Mouse (Mus musculus): ENCODE measurements at regions not wholly inside any gene's neighbourhood (a gene's known extent, or its start where the extent isn't known, plus 50 kb on each side); places are given as distances from the start of the nearest gene placed in this dataset.

DNA sequence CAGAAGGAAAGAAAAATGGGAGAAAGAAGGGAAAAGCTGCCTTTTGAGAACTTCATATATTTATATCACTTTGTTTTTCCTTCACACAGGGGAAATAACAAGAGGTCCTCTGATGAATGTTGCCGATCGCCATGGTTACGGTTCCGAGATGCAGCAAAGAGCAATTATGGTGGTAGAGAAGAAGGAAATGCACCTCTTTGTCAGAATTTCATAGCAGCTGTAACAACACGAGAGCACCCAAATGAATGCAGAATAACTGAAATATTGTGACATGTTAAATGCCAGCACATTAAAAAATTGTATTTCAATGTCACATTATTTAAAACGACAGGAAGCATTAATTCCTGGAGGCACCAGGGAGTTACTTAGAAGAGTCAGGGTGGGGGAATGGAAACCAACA, 279.4 kb downstream of the Mctp2 start:
- no peak for DNase-seq (ENCODE audit: low spot score)

- no peak for DNase-seq (ENCODE audit: low spot score)
Measured at GRCm38 (mm10) chr7:72009115-72009514, 297.3 kb downstream of the Mctp2 start.

DNA sequence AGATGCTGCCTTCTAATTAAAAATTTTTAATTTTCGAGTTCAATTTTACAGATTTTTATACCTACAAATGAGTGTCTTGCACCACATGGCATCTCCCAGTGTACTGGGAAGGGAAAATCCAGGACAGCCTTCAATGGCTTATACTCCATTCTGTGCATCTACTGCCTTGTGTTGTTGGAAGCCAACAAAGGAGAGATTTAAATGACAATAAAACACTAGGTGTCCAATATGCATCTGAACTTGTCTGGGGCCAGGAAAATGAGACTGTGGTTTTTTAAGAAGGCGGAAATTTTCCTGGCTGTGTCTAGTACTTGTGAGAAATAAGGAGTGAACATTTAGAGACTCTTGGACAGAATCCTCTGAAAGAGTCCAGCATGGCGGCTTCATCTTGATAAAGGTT, 302.1 kb downstream of the Mctp2 start:
- no peak for DNase-seq (ENCODE audit: low spot score)

- DNase-seq (ENCODE audit: low spot score): no peak
Measured at GRCm38 (mm10) chr7:71992526-71992925, 313.9 kb downstream of the Mctp2 start.

DNA sequence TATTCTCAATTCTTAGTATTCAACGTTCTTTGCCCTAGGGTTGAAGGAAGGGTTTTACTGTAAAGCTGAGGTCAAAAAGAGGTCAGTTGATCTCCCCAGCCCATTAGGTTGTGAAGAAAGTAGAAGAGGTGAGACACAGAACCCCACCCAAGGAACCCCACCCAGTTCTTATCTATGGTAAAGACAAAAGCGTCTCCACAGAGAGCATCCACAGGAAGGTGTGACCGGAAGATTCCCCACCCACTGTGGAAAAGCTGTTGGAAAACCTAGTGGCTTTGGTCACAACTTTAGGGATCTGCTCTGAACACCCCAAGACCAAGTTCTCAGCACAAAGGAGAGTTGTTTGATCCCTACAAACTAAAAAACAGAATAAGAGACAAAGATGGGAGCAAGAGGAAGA, 314.6 kb downstream of the Mctp2 start:
- DNase-seq (ENCODE audit: low spot score): no peak

GRCm38 (mm10) chr7:71991206-71991605, 315.2 kb downstream of the Mctp2 start:
- DNase-seq (ENCODE audit: low spot score): peak; percentile 27

DNA sequence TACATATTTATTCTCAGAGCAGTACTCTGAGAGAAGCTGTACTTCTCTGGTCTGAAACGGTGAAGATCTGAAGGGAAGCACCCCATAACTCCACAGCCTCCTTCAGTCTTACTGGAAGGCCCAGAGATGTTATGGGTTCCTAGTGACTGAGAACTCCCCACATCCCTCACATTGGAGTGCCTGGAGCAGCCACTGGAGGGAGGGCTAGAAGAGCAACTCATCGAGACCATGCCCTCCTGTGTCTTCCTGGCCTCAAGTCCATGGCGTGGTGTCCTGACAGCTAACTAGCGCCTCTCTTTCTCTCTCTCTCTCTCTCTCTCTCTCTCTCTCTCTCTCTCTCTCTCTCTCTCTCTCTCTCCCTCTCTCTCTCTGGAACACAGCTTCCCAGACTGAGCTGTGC, 340.4 kb downstream of the Mctp2 start:
- DNase-seq (ENCODE audit: low spot score): no peak

DNA sequence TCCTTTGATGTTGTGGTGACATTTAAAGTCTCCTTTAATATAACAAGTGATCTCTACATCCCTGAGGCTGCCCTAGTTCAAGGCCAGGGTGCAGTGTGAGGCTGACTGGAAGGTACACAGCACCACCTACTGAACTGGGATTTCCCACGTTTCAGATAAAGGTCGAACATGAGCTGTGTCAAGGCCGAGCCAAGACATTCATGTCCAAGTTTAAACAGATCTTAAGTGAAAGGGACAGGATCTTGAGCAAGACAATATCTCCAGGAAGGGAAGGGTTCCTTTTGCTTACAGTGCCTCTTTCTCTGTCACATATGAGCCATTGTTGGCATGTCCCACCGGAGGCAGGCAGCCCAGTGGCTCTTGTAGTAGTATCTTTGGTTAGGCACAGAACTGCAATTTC, 343.0 kb downstream of the Mctp2 start:
- DNase-seq (ENCODE audit: low spot score): no peak

DNA sequence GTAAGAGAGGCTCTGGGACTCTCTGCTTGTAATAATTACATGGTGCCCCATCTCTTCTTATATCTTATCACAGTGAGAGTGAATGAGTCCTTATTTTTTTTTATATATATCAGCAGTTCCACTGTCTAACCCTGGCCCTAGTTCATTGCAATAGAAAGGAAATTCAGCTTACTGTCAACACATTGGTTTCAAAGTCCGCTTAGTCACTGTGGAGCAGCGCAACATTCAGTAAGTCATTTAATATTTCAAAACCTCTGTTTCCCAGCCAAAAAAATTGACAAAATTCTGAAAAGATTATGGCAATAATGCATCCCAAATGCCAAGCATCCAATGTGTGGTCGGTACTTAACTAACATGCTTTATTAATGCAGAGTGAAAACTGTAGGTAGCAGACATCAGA, 343.6 kb downstream of the Mctp2 start:
- no peak for DNase-seq (ENCODE audit: low spot score)

DNA sequence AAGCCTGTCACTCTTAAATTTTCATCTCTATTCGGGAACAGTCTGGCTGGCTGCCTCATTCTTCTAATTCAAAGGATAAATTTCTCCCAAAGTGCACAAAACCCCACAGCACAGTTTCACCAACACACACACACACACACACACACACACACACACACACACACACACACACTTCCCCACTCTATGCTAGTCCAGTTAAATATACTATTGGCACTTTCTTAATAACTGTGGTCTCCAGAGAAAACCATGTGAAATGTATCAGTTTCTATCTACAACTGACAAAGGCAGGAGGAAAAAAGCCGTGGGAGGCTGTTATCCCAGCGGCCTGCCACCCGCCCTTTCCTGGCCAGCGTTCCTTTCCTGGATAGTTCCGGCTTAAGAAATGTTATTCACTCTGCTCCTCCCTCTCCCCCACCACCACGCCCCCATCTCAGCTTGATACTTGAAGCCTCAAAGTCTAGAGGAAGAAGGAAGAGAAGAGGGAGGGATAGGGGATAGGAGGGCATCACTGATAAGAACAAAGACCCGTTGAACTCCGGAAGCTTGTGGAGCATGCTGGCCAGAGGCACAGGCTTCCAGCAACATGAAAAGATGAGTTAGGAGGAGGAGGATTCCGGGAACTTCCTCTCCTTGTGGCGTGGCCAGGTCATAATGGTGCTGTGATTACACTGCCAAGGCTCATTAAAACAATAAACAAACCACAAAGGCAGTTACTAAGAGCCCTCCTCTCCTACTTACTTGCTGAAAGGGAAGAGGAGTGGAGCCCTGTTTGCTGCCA, 345.8 kb downstream of the Mctp2 start:
- DNase-seq (ENCODE audit: low spot score): peak; percentile 78

DNA sequence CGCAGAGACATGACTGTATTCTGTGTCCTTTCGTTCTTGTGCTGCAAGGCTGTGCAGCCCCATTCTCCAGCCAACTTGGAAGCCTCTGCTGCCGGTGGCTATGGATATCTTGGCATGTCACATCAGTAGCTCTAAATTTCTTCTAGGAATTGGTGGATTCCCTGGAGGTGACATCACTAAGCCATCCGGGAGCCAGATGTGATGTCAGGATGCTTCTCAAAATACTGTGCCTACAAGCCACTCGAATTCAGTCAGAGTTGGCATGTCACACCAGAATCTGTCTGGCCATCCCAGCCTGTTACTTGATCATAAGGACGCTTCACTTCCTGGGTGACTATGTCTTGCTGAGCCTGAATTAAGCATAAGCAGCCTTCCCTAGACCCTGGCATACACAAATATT, 359.9 kb downstream of the Mctp2 start:
- no peak for DNase-seq (ENCODE audit: low spot score)

- DNase-seq (ENCODE audit: low spot score): no peak
Measured at GRCm38 (mm10) chr7:71943078-71944042, 363.0 kb downstream of the Mctp2 start.

DNA sequence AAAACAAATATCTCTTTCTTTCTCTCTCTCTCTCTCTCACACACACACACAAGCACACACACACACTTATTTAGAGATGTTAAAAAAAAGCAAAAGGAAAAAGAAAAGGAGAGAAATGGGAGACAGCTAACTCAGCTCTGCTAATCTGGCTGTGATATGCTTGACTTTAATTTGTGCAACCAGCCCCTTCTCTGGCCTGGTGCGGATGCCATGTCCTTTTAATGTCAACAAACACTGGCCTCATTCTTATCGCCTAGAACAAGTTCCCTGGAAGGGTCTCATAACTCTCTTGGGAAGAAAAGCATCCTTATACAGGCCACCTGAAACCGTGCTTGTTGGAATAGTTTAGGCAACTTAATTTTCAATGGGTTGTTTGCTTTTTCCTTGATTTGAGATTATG, 368.7 kb downstream of the Mctp2 start:
- DNase-seq (ENCODE audit: low spot score): no peak

- DNase-seq (ENCODE audit: low spot score): no peak
Measured at GRCm38 (mm10) chr7:71936690-71937089, 369.7 kb downstream of the Mctp2 start.

Measured in yolk sac, embryonic 10.5 days (tissue).